Mouse (Mus musculus) MEL-GATA-1-ER (cell line): Measurements from ENCODE around the gene Matn3.

Experiments
- DNase-seq: peaks from one replicate; pipeline ENCODE4 v3.0.0-alpha.2; 2012; ENCODE audit warnings: low read depth; ENCODE audit errors: extremely low read depth

The Matn3 gene

DNA sequence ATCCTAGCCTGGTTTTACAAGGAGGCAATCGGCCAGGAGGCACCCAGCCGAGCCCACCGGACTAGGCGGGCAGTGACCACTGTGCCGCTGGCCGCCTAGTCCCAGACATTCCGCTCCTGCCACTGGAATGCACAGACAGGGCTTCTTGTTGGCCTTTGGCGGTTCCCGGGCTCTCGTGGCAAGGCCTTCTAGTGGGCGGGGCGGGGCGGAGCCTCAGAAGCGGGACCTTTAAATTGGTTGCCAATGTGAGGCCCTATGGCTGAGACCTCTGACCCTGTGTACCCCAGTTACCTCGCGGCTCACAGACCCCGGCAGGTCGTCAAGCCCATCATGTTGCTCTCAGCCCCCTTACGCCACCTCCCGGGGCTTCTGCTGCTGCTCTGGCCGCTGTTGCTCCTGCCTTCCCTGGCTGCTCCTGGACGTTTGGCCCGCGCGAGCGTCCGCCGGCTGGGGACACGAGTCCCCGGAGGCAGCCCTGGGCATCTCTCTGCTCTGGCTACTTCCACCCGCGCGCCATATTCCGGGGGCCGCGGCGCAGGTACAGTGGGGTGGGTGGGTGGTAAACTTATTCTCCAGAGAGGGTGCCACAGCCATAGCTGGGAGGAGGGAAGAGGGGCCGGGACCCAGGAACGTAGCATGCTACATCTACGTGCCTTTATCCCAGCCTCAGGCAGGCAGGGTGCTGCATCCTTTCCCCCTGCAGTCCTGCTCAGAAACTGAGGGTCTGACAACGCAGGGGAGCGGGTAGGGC is at the start of gene Matn3:
Matn3 (plus strand) TSS at position 216 of the 751 bp plus-strand sequence.
- DNase-seq: no peak

GRCm38 (mm10) chr12:8898879-8899785 is 48.6 kb upstream of the Matn3 start:
- no peak for DNase-seq

DNA sequence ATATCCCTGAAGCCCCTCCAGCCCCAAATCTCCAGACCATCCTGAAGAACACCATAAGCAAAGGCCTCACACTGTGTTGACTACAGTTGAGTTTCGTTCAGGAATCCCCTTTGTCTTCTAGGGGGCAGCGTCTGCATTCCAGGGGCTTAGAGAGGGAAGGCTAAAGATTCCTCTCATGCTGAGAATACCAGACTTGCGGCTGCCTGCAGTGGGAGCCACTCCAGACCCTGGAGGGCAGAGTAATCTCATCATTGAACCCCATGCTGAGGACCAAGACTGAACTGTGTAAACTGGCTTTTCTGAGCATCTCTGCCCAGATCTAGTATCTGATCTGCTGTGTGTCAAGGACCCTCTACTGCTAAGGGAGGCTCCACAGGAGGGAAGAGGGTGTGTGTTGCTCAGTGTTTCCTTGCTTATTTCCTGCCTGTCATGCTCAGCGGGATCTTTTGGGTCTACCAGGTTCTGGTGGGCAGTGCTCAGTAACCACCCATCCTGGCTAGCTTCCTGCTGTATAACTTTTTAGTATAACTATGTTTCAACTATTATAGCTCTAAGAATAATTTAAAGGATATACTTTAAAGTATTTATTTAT is 47.5 kb upstream of the Matn3 start:
- DNase-seq: no peak

GRCm38 (mm10) chr12:8900919-8901663 is 46.6 kb upstream of the Matn3 start:
- DNase-seq: peak; percentile 26

GRCm38 (mm10) chr12:8901934-8902333 is 45.8 kb upstream of the Matn3 start:
- no peak for DNase-seq

- DNase-seq: no peak
These were observed 45.2 kb upstream of the Matn3 start for GRCm38 (mm10) chr12:8902479-8902878.

- no peak for DNase-seq
These were observed 34.7 kb upstream of the Matn3 start for GRCm38 (mm10) chr12:8912860-8913685.

DNA sequence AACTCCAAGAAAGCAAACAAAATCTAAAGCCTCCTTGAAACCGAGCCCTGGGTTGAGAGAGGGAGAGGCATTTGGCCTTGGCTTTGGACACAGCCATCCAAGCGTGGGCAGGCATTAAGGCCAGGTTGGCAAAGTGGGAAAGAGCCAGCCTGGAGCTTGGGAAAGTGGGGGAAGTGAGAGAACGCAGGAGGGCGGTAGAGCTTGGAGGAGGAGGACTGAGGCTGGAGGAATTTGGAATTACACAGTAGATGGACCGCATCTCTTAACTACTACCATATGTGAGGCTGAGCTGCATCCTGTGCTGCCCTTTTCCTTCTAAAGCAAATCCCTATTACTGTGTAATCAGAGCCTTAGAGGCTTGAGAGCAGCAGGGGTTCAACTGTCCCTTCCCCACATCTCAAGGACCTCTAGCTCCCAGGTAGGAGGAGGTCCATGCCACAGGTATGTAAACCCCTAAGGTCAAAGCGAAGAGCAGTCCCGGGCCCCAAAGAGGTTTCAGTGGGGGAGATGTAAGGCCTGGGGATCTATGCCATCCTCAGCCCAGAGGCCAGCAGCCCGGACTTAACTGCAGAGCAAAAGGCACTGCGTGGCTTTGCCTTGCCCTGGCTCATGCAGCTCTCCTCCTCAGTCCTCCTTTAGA is 33.9 kb upstream of the Matn3 start:
- no peak for DNase-seq

DNA sequence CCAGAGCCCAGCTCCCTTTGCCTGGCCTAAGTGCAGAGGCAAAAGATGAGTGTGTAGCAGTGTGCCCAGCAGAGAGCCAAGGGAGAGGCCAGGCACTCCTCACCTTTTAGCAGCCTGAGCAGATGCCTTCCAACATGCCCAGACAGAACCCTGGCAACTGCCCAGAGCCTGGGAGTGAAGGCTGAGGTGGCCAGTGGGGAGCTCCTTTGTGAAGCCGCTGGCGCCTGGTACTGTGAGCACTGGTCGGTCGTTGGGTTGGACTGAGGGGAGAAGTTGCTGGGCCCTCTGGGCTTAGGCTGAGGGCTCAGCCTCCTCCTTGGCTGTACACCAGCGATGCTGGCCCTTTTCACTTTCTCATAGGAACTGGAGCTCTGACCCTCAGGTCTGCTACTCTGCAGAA is 31.4 kb upstream of the Matn3 start:
- no peak for DNase-seq

GRCm38 (mm10) chr12:8919231-8919630 is 28.5 kb upstream of the Matn3 start:
- DNase-seq: no peak

DNA sequence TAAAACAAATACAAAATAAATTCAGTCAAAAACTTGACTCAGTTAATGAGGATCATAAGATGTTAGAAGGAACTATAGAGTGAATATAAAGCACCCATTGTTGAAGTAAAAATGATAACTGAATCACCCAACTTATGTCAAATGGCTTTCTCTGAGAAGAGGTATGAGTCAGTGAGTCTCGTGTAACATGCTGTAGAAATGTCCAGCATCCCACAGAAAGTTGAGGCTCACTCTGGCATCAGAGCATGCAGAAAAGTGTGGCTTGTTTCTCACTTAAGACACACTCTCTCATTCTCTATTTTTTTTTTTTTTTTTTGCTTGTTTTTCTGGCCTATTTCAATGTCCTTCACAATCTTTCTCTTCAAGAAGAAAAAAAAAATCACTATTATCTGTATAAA is 26.7 kb upstream of the Matn3 start:
- DNase-seq: peak; percentile 18

- peak; percentile 97 for DNase-seq
These were observed 26.0 kb upstream of the Matn3 start, which contains the start of gene Laptm4a for GRCm38 (mm10) chr12:8921394-8922368. Gene Laptm4a, plus strand, starts transcription at chr12:8921664.

DNA sequence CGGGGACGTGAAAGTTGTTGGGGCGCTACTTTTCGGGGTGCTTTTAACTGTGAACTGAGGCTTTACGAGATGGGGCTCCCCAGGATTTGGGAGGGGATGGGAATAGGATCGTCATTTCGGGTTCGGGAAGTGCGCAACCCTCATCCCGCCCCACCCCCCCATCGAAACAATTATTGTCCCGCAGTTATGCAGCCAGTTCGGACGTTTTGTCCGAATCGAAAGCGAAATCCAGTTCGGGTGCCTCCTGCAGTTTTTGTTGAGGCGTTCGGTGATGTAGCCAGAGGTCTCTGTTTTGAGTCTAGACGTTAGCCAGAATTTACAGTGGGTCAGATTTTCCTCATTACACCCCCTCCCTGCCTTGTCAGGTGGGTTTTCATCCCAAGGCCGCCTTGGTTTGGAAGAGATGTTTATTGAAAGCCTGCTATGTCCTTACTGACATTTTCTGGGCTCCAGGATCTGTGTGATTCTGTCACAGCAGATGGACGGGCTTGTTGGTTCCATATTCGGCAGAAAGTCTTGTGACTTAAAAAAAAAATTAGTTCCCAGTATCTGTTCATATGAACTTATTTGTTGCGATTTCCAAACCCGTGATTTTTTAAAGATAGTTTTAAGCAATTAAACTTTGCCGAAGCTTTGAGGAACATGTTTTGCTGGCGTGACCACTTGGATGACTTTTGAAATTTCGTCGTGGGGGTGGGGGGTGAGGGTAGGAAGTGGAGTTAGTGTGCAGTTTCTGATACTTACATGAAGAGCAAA is 25.2 kb upstream of the Matn3 start:
- DNase-seq: no peak

DNA sequence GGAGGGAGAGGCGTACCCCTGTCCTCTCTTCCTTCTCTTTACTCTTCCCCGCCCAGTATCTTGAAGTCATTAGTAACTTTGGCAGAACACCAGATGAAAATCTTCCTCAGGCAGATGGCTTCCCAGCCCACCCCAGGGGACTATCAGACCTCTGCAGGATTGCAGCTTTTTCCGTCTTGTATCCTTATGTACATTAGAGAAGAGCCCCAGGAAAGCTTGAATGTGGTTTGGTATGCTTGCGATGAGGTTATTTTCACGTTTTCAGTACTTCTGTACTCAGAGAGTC is 24.7 kb upstream of the Matn3 start:
- DNase-seq: peak; percentile 98

DNA sequence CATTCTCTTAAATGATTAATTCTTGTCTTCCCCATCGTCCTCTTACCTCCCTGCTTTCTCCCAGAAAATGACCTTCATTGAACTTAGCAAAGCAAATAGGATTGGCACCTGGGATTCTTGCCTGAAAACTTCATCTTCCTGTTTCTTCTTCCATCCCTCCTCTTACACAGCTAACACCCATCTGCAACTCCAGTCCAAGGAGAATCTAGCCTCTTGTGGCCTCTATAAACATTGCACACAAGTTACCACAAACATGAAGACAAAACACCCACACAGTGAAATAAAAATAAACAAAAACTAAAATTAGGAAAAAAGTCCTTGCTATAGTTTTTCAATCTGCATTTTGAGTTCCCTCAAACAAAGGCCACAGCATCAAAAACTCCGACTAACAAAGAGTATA is 24.1 kb upstream of the Matn3 start:
- no peak for DNase-seq

- peak; percentile 46 for DNase-seq
These were observed 20.1 kb upstream of the Matn3 start for GRCm38 (mm10) chr12:8927652-8928051.

DNA sequence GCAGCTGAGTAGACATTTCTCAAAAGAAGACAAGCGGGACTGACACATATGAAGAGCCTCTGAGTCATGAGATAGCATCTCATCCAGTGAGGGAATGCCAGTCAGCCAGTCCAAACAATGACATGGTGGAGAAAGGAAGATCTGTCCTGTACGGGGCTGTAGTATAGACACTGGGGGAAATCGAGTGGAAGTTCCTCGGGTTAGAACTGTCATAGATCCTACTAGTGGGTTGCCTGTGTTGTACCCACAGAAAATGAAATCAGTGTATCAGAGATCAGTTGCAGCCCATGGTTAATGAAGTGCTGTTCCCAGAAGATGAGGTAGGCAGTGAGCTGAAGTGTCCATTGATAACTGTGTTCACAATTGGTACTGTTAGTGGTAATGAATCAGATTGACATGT is 19.0 kb upstream of the Matn3 start:
- DNase-seq: no peak

DNA sequence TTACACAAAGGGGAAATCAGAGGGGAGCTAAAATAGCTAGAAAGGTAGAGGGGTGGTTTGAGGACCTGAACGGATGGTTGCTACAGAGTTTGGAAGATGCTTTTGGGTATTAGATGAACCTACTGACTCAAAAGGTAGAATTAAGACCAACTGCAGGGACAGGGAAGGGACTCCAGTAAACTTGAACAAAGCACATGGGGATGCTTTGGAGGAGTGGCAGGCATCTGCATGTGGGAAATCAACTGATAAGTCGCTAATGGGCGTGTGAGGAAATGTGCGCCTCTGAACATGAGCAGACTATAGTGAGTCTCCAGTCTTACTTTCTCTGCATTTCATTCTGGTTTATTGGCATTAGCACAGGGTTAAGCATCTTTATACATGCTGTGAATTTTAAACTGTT is 16.6 kb upstream of the Matn3 start:
- no peak for DNase-seq
